Mouse (Mus musculus) lung, postnatal 14 days (tissue): ENCODE results near the gene Tnfrsf1b.
"Not testable (repeated sequence)": the region's sequence is repeated elsewhere in the genome, so short reads cannot be mapped to it uniquely, and the experiment has no call there.

ENCODE experiments used
- DNase-seq: peaks from one replicate; pipeline ENCODE4 v3.0.0; 2021

Tnfrsf1b gene

GRCm38 (mm10) chr4:145178918-145179549, 67.6 kb downstream of the Tnfrsf1b start:
- DNase-seq: no peak

DNA sequence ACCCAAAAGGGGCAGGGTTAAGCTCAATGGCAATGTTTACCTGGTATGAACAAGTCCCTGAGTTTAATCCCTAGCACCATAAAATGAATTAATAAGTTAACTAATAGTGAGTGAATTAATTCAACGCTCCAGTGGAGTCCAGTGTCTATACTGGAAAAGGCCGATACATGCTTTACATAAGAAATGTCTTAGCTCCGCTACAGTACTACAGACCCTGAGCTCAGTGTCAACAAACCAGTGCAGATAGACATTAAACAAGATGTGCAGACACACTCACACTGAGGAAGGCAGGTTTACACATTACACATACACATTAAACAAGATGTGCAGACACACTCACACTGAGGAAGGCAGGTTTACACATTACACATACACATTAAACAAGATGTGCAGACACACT, 81.1 kb downstream of the Tnfrsf1b start:
- DNase-seq: not testable (repeated sequence)

DNA sequence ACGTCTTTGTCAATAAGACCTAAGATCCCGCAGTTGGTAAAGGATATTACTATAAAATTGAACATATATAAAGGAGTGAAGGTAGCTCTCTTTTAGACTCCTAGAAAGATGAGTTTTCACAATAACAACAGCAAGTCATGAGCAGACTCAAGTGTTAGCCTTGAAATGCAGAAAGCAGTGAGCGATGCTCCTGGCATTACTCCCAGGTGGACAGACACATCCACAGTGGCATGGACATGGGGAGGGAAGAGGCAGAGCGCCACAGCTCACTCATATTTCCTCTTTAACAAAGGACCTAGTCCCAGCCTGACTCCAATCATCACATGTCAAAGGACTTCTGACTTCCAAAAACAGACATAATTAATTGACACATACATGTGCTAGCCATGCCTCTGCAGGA, 82.6 kb downstream of the Tnfrsf1b start:
- DNase-seq: no peak
